Mouse (Mus musculus): ENCODE measurements at regions not wholly inside any gene's neighbourhood (a gene's known extent, or its start where the extent isn't known, plus 50 kb on each side); places are given as distances from the start of the nearest gene placed in this dataset.

DNA sequence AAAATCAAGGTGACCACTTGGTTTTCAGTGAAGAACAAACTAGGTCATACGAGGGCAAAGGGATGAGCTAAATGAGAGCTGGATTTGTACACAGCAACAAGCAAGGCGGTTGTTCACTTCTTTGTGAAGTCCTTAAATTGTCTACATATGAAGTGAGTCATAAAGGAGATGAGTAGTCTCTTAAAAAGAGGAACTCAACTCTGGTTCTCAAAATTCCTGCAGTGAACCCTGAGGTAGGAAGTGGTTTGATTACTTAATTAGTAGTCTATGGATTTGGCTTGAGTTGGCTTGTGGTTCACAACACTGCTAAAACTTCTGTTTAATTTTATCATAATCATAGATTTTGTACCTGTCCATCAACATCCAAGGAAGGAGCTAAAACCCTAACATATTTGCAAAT lies 226.6 kb upstream of the B430305J03Rik start:
- no peaks in the 10 kb centered on the region for H3K79me2 ChIP-seq (replicated peaks; ENCODE audit: control insufficient read depth, insufficient read depth, low read length)
- TF ChIP-seq CTCF (IDR thresholded peaks at IDR 0.05), result no peak
- no peak for TF ChIP-seq EP300 (IDR thresholded peaks at IDR 0.05; ENCODE audit: insufficient read depth, low read depth, low read length)
- no peak for TF ChIP-seq POLR2A (IDR thresholded peaks at IDR 0.05; ENCODE audit: insufficient read depth, low read depth, low read length)
- no peak overlapping the region for H3K9ac ChIP-seq (ENCODE audit: low read depth, low read length)
- no peaks in the 10 kb centered on the region for H3K4me1 ChIP-seq (ENCODE audit: control insufficient read depth, insufficient read depth, low read length)
- no peaks in the 10 kb centered on the region for H3K27me3 ChIP-seq (ENCODE audit: control insufficient read depth, insufficient read depth, low read length)
- DNase-seq, result no peak
- no peak overlapping the region for H3K4me3 ChIP-seq
- 78% methylated on average over 2 of the region's 2 CpGs for WGBS
- H3K27ac ChIP-seq, result no peak overlapping the region
- no peaks in the 10 kb centered on the region for H3K36me3 ChIP-seq (ENCODE audit: control insufficient read depth, insufficient read depth, low read length)
- intact Hi-C loops (cut with DNase I), result no loop called here

DNA sequence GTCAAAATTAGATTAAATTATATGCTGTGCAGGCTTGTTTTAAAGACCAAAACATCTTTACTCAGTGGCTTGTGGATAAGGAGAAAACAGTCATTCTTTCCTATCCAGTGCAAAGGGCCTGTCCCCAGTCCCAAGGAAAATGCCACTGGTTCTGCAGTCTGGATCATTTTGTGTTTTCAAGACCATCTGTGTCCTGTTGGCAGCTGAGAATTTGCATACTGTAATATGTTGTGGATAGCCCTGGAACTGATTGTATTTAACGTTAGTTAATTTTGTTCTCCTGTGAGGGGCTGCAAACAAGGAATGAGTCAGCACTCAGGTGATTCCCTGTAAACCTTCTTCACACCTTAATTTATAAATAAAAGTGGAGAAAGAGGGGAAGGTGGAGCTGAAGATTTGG lies 217.9 kb upstream of the B430305J03Rik start:
- H3K4me3 ChIP-seq, result no peak overlapping the region
- H3K4me1 ChIP-seq (ENCODE audit: control insufficient read depth, insufficient read depth, low read length), result no peaks in the 10 kb centered on the region
- intact Hi-C loops (cut with DNase I), result no loop called here
- WGBS, result 60% methylated on average over 1 of the region's 1 CpGs
- no peak overlapping the region for H3K9ac ChIP-seq (ENCODE audit: low read depth, low read length)
- H3K27ac ChIP-seq, result no peak overlapping the region
- H3K79me2 ChIP-seq (replicated peaks; ENCODE audit: control insufficient read depth, insufficient read depth, low read length), result no peaks in the 10 kb centered on the region
- H3K27me3 ChIP-seq (ENCODE audit: control insufficient read depth, insufficient read depth, low read length), result no peaks in the 10 kb centered on the region
- TF ChIP-seq EP300 (IDR thresholded peaks at IDR 0.05; ENCODE audit: insufficient read depth, low read depth, low read length) (no peak), POLR2A (IDR thresholded peaks at IDR 0.05; ENCODE audit: insufficient read depth, low read depth, low read length) (no peak), CTCF (IDR thresholded peaks at IDR 0.05) (no peak)
- no peaks in the 10 kb centered on the region for H3K36me3 ChIP-seq (ENCODE audit: control insufficient read depth, insufficient read depth, low read length)
- no peak for DNase-seq

DNA sequence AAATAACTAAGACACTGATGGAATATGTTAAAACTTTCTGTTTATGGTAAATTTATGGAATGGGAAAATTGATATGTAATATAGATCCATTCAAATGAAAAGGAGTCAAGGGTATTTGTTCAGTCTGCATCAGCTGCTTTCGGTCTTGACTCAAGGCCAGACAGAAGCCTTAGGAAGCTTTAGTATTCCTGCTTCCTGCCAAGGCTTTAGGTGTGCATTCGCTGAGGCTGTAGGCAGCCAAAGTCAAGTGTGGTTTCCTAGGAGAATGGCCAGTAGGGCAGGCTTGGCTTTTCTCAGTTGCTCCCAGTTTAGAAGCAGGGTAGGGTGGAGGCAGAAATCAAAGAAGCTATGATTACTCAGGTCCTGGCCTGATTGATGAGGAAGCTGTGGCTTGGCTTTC lies 217.2 kb upstream of the B430305J03Rik start:
- TF ChIP-seq CTCF (IDR thresholded peaks at IDR 0.05) (no peak), POLR2A (IDR thresholded peaks at IDR 0.05; ENCODE audit: insufficient read depth, low read depth, low read length) (no peak), EP300 (IDR thresholded peaks at IDR 0.05; ENCODE audit: insufficient read depth, low read depth, low read length) (no peak)

DNA sequence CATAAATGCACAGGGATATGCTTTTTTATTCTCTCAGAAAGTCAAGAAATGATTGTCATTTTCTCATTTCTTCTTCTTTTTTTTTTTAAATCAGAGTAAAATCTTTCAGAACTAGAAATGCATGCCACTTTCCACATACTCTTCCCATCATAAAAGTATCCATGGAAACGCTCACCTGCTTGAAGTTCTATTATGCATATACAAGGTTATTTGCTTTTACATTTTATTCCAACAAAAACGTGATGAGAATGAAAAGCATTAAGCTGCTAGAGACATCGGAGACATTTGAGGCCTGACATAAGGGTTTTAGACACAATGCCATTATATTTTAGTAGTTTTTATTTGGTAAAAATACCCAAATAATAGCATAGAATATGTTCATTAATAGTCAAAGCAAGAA lies 214.5 kb upstream of the B430305J03Rik start:
- Histone ChIP-seq H3K4me3 (no peak overlapping the region), H3K27me3 (ENCODE audit: control insufficient read depth, insufficient read depth, low read length) (no peaks in the 10 kb centered on the region), H3K79me2 (replicated peaks; ENCODE audit: control insufficient read depth, insufficient read depth, low read length) (no peaks in the 10 kb centered on the region), H3K4me1 (ENCODE audit: control insufficient read depth, insufficient read depth, low read length) (no peaks in the 10 kb centered on the region), H3K9ac (ENCODE audit: low read depth, low read length) (no peak overlapping the region), H3K36me3 (ENCODE audit: control insufficient read depth, insufficient read depth, low read length) (no peaks in the 10 kb centered on the region), H3K27ac (no peak overlapping the region)
- no peak for TF ChIP-seq EP300 (IDR thresholded peaks at IDR 0.05; ENCODE audit: insufficient read depth, low read depth, low read length)
- TF ChIP-seq CTCF (IDR thresholded peaks at IDR 0.05), result no peak
- intact Hi-C loops (cut with DNase I), result no loop called here
- WGBS, result 74% methylated on average over 3 of the region's 3 CpGs
- DNase-seq, result no peak

More for the DNA sequence above, 217.2 kb upstream of the B430305J03Rik start:
- no peak overlapping the region for H3K27ac ChIP-seq
- no peak overlapping the region for H3K9ac ChIP-seq (ENCODE audit: low read depth, low read length)
- no peaks in the 10 kb centered on the region for H3K27me3 ChIP-seq (ENCODE audit: control insufficient read depth, insufficient read depth, low read length)
- H3K4me1 ChIP-seq (ENCODE audit: control insufficient read depth, insufficient read depth, low read length), result no peaks in the 10 kb centered on the region
- WGBS, result 84% methylated on average over 2 of the region's 2 CpGs
- H3K36me3 ChIP-seq (ENCODE audit: control insufficient read depth, insufficient read depth, low read length), result no peaks in the 10 kb centered on the region
- H3K79me2 ChIP-seq (replicated peaks; ENCODE audit: control insufficient read depth, insufficient read depth, low read length), result no peaks in the 10 kb centered on the region
- DNase-seq, result no peak
- intact Hi-C loops (cut with DNase I), result no loop called here
- H3K4me3 ChIP-seq, result no peak overlapping the region

DNA sequence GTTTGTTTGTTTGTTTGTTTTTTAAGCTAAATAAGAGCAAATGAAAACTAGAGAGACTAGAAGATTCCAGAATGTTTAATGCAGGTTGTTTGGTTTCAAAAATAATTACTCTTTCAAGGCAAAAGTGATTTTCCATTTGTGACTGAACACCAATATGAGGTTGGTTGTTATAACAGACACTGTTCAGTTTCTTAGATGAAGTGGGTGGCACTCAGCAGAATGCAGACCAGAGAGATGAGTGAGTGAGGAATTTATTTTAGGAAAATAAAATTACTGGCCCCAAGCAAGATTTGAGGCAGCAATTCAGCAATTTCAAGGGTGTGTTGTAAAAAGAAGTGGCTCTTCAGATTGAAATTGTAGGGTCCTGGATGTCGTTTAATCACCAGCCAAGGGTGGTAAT lies 171.4 kb upstream of the B430305J03Rik start:
- Histone ChIP-seq H3K36me3 (ENCODE audit: control insufficient read depth, insufficient read depth, low read length) (no peaks in the 10 kb centered on the region), H3K9ac (ENCODE audit: low read depth, low read length) (no peak overlapping the region), H3K4me3 (no peak overlapping the region), H3K27ac (no peak overlapping the region), H3K27me3 (ENCODE audit: control insufficient read depth, insufficient read depth, low read length) (no peaks in the 10 kb centered on the region), H3K79me2 (replicated peaks; ENCODE audit: control insufficient read depth, insufficient read depth, low read length) (no peaks in the 10 kb centered on the region), H3K4me1 (ENCODE audit: control insufficient read depth, insufficient read depth, low read length) (no peaks in the 10 kb centered on the region)
- WGBS, result 24% methylated on average over 1 of the region's 1 CpGs
- DNase-seq, result no peak
- intact Hi-C loops (cut with DNase I), result no loop called here
- TF ChIP-seq POLR2A (IDR thresholded peaks at IDR 0.05; ENCODE audit: insufficient read depth, low read depth, low read length) (no peak), CTCF (IDR thresholded peaks at IDR 0.05) (no peak), EP300 (IDR thresholded peaks at IDR 0.05; ENCODE audit: insufficient read depth, low read depth, low read length) (no peak)

DNA sequence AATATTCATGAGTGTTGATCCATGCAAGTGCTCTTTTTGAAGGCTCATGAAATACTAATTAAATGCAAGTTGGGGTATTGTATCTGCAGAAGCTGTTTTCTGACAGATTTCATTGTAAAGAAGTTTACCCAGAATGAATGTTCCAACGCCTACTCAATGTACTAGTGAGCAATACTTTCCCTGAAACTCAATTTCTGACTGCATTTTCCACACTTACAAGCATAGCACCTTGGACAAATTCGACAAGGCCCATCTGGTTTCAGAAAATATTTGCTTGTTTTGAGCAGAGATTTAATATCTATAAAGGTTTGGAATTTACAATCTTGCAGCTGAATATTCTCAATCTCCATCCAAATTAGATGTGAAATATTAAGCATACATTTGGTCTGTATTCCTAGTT lies 170.0 kb upstream of the B430305J03Rik start:
- 51% methylated on average over 2 of the region's 2 CpGs for WGBS
- H3K9ac ChIP-seq (ENCODE audit: low read depth, low read length), result no peak overlapping the region
- H3K79me2 ChIP-seq (replicated peaks; ENCODE audit: control insufficient read depth, insufficient read depth, low read length), result no peaks in the 10 kb centered on the region
- H3K4me1 ChIP-seq (ENCODE audit: control insufficient read depth, insufficient read depth, low read length), result no peaks in the 10 kb centered on the region
- H3K27me3 ChIP-seq (ENCODE audit: control insufficient read depth, insufficient read depth, low read length), result no peaks in the 10 kb centered on the region
- DNase-seq, result no peak
- H3K4me3 ChIP-seq, result no peak overlapping the region
- TF ChIP-seq EP300 (IDR thresholded peaks at IDR 0.05; ENCODE audit: insufficient read depth, low read depth, low read length), result no peak
- no peak overlapping the region for H3K27ac ChIP-seq
- no peaks in the 10 kb centered on the region for H3K36me3 ChIP-seq (ENCODE audit: control insufficient read depth, insufficient read depth, low read length)
- intact Hi-C loops (cut with DNase I), result no loop called here

DNA sequence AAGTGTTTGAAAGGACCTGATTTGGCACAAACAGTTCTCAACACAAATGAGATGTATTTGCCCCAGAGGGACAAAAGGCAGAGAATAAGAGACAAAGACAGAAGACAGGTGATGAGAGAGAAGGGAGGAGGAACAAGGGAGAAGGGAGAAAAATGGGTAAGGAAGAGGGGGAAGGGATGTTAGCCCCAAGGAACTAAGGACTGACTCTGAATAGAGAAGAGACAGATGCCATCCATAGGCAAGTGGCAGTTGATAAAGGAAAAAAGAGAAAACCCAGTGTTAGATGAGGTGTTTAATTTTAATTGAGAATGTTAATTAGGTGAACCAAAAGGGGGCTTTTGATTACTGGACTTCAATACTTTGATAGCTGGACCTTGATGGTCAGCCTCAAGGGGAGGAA lies 137.4 kb upstream of the B430305J03Rik start:
- DNase-seq, result no peak
- H3K27ac ChIP-seq, result no peak overlapping the region
- no peaks in the 10 kb centered on the region for H3K4me1 ChIP-seq (ENCODE audit: control insufficient read depth, insufficient read depth, low read length)
- H3K9ac ChIP-seq (ENCODE audit: low read depth, low read length), result no peak overlapping the region
- no peaks in the 10 kb centered on the region for H3K79me2 ChIP-seq (replicated peaks; ENCODE audit: control insufficient read depth, insufficient read depth, low read length)
- intact Hi-C loops (cut with DNase I), result no loop called here
- no peaks in the 10 kb centered on the region for H3K36me3 ChIP-seq (ENCODE audit: control insufficient read depth, insufficient read depth, low read length)
- H3K27me3 ChIP-seq (ENCODE audit: control insufficient read depth, insufficient read depth, low read length), result no peaks in the 10 kb centered on the region
- TF ChIP-seq POLR2A (IDR thresholded peaks at IDR 0.05; ENCODE audit: insufficient read depth, low read depth, low read length) (no peak), EP300 (IDR thresholded peaks at IDR 0.05; ENCODE audit: insufficient read depth, low read depth, low read length) (no peak), CTCF (IDR thresholded peaks at IDR 0.05) (no peak)
- no peak overlapping the region for H3K4me3 ChIP-seq
